Mouse (Mus musculus): ENCODE results near the gene Cyp2c29. TPM values are rescaled to one million over a fixed set of nuclear protein-coding genes. Genes with fewer than 3 reads are reported as not detected.
"Not testable (repeated sequence)": the region's sequence is repeated elsewhere in the genome, so short reads cannot be mapped to it uniquely, and the experiment has no call there.

Cyp2c29 gene
- not detected in 2 replicates for polyA plus RNA-seq (2014; fragmentation: Nextera tagmentation; extraction: Ambion mirVana)

- not testable (repeated sequence) for H3K27me3 ChIP-seq (ENCODE audit: control insufficient read depth, insufficient read depth, low read length)
- no CpG with 5 or more reads among the region's 1 CpGs for WGBS
Measured at GRCm38 (mm10) chr19:39269105-39269504, at the start of gene Cyp2c29. Gene Cyp2c29 (plus strand): TSS chr19:39269405.

GRCm38 (mm10) chr19:39267036-39267435, 2.2 kb upstream of the Cyp2c29 start:
- not testable (repeated sequence) for H3K4me3 ChIP-seq (ENCODE audit: low read depth, low read length); H3K9me3 ChIP-seq (ENCODE audit: control insufficient read depth, low read length); H3K4me1 ChIP-seq (replicated peaks; ENCODE audit: control insufficient read depth, insufficient read depth, low read length); DNase-seq (ENCODE audit: low spot score); ATAC-seq (replicated peaks; ENCODE audit: low FRiP score); H3K9ac ChIP-seq (ENCODE audit: low read length); H3K4me2 ChIP-seq (ENCODE audit: low read depth, low read length, severe bottlenecking); H3K27me3 ChIP-seq (ENCODE audit: control insufficient read depth, insufficient read depth, low read length); H3K36me3 ChIP-seq (ENCODE audit: control insufficient read depth, insufficient read depth, low read length); H3K27ac ChIP-seq (ENCODE audit: low read depth, low read length)
- WGBS, result 69% methylated on average over 2 of the region's 2 CpGs

More at GRCm38 (mm10) chr19:39269105-39269504, at the start of gene Cyp2c29:
- H3K4me2 ChIP-seq (ENCODE audit: low read depth, low read length, severe bottlenecking); DNase-seq (ENCODE audit: low spot score); H3K36me3 ChIP-seq (ENCODE audit: control insufficient read depth, insufficient read depth, low read length); H3K9ac ChIP-seq (ENCODE audit: low read length); ATAC-seq (replicated peaks; ENCODE audit: low FRiP score); H3K4me3 ChIP-seq (ENCODE audit: low read depth, low read length); H3K27ac ChIP-seq (ENCODE audit: low read depth, low read length); H3K9me3 ChIP-seq (ENCODE audit: control insufficient read depth, low read length); H3K4me1 ChIP-seq (replicated peaks; ENCODE audit: control insufficient read depth, insufficient read depth, low read length): not testable (repeated sequence)

- H3K9me3 ChIP-seq (ENCODE audit: control insufficient read depth, low read length), result peaks cover 2% of the 10 kb centered on the region; the same call in 1 of the 2 replicates
- H3K4me1 ChIP-seq (replicated peaks; ENCODE audit: control insufficient read depth, insufficient read depth, low read length), result no peaks in the 10 kb centered on the region
- no peaks in the 10 kb centered on the region for H3K36me3 ChIP-seq (ENCODE audit: control insufficient read depth, insufficient read depth, low read length)
- no peak for DNase-seq (ENCODE audit: low spot score)
- H3K4me2 ChIP-seq (ENCODE audit: low read depth, low read length, severe bottlenecking), result no peak overlapping the region
- no peak overlapping the region for H3K27ac ChIP-seq (ENCODE audit: low read depth, low read length)
- no peak overlapping the region for H3K9ac ChIP-seq (ENCODE audit: low read length)
- no peak overlapping the region for H3K4me3 ChIP-seq (ENCODE audit: low read depth, low read length)
- H3K27me3 ChIP-seq (ENCODE audit: control insufficient read depth, insufficient read depth, low read length), result no peaks in the 10 kb centered on the region
- ATAC-seq (replicated peaks; ENCODE audit: low FRiP score), result no peak
Measured at GRCm38 (mm10) chr19:39282801-39283200, 13.6 kb downstream of the Cyp2c29 start.

GRCm38 (mm10) chr19:39285637-39286036, 16.4 kb downstream of the Cyp2c29 start:
- DNase-seq (ENCODE audit: low spot score) (no peak), ATAC-seq (replicated peaks; ENCODE audit: low FRiP score) (no peak)
- Histone ChIP-seq H3K9ac (ENCODE audit: low read length) (no peak overlapping the region), H3K27me3 (ENCODE audit: control insufficient read depth, insufficient read depth, low read length) (no peaks in the 10 kb centered on the region), H3K9me3 (ENCODE audit: control insufficient read depth, low read length) (peaks cover 2% of the 10 kb centered on the region; the same call in 1 of the 2 replicates), H3K36me3 (ENCODE audit: control insufficient read depth, insufficient read depth, low read length) (no peaks in the 10 kb centered on the region), H3K4me1 (replicated peaks; ENCODE audit: control insufficient read depth, insufficient read depth, low read length) (no peaks in the 10 kb centered on the region), H3K4me3 (ENCODE audit: low read depth, low read length) (no peak overlapping the region), H3K4me2 (ENCODE audit: low read depth, low read length, severe bottlenecking) (no peak overlapping the region), H3K27ac (ENCODE audit: low read depth, low read length) (no peak overlapping the region)

- 81% methylated on average over 4 of the region's 4 CpGs for WGBS
- Histone ChIP-seq H3K27ac (ENCODE audit: low read depth, low read length) (no peak overlapping the region), H3K4me3 (ENCODE audit: low read depth, low read length) (no peak overlapping the region), H3K4me2 (ENCODE audit: low read depth, low read length, severe bottlenecking) (no peak overlapping the region), H3K9me3 (ENCODE audit: control insufficient read depth, low read length) (peaks cover 2% of the 10 kb centered on the region; the same call in 1 of the 2 replicates), H3K4me1 (replicated peaks; ENCODE audit: control insufficient read depth, insufficient read depth, low read length) (no peaks in the 10 kb centered on the region), H3K27me3 (ENCODE audit: control insufficient read depth, insufficient read depth, low read length) (no peaks in the 10 kb centered on the region), H3K36me3 (ENCODE audit: control insufficient read depth, insufficient read depth, low read length) (no peaks in the 10 kb centered on the region), H3K9ac (ENCODE audit: low read length) (no peak overlapping the region)
- ATAC-seq (replicated peaks; ENCODE audit: low FRiP score), result no peak
- DNase-seq (ENCODE audit: low spot score), result no peak
Measured at GRCm38 (mm10) chr19:39286825-39287224, 17.6 kb downstream of the Cyp2c29 start.

GRCm38 (mm10) chr19:39288978-39289377, 19.8 kb downstream of the Cyp2c29 start:
- H3K9ac ChIP-seq (ENCODE audit: low read length), result no peak overlapping the region
- H3K4me2 ChIP-seq (ENCODE audit: low read depth, low read length, severe bottlenecking), result no peak overlapping the region
- H3K4me3 ChIP-seq (ENCODE audit: low read depth, low read length), result no peak overlapping the region
- no peaks in the 10 kb centered on the region for H3K27me3 ChIP-seq (ENCODE audit: control insufficient read depth, insufficient read depth, low read length)
- H3K27ac ChIP-seq (ENCODE audit: low read depth, low read length), result no peak overlapping the region
- no peaks in the 10 kb centered on the region; the same call in 1 of the 2 replicates for H3K9me3 ChIP-seq (ENCODE audit: control insufficient read depth, low read length)
- ATAC-seq (replicated peaks; ENCODE audit: low FRiP score) (no peak), DNase-seq (ENCODE audit: low spot score) (no peak)
- no peaks in the 10 kb centered on the region for H3K36me3 ChIP-seq (ENCODE audit: control insufficient read depth, insufficient read depth, low read length)
- H3K4me1 ChIP-seq (replicated peaks; ENCODE audit: control insufficient read depth, insufficient read depth, low read length), result no peaks in the 10 kb centered on the region
- 81% methylated on average over 3 of the region's 3 CpGs for WGBS

Other genes with a start within 250 kb of the Cyp2c29 start
- not detected in 2 replicates for gene Cyp2c65, start 208.4 kb upstream of the Cyp2c29 start, polyA plus RNA-seq (2014; fragmentation: Nextera tagmentation; extraction: Ambion mirVana)
- gene Cyp2c66, start 155.5 kb upstream of the Cyp2c29 start, polyA plus RNA-seq (2014; fragmentation: Nextera tagmentation; extraction: Ambion mirVana), result not detected in 2 replicates
- gene Cyp2c38, start 193.7 kb downstream of the Cyp2c29 start, polyA plus RNA-seq (2014; fragmentation: Nextera tagmentation; extraction: Ambion mirVana), result not detected in 2 replicates
- not detected in 2 replicates for gene Cyp2c39, start 241.5 kb downstream of the Cyp2c29 start, polyA plus RNA-seq (2014; fragmentation: Nextera tagmentation; extraction: Ambion mirVana)

All from forebrain, embryonic 11.5 days (tissue).